21 mouse cellular contexts compared by ENCODE assay signal in the genomic region with DNA sequence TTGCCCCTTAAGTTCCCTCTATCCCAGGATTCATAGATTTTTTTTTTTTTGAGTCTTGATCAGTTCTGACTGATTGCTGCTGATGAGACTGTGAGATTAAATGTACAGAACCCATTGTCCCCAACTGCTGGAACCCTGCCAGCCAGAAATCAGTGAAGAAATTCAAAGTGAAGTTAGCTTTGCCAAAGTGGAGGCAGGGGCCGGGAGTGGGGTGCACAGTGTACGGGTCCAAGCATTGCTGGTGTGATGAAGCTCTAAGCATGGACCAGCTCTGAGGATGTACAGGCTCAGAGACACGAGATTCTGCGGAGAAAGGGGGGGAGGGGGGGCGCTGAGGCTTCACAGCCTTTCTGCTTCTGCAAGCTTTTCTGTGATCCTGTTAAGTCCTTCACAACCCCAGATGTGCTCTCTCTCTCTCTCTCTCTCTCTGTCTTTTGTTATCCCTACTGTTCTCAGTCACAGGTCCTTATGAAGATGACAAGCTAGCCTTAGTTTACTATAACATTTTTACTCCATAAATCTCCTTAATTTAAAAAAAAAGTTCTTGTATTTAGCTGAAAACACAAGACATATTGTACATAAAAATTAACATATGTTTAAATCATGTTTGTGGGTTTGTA. TPM values are rescaled to one million over a fixed set of nuclear protein-coding genes. Genes with fewer than 3 reads are reported as not detected.
DNase-seq lines count a peak whose midpoint lies in the region; ATAC-seq lines count a peak whose summit lies in the region.
"Had no signal": no experiment of that assay in that cellular context is flagged by ENCODE, and none has a peak within 500 bp of the region (broad histone marks: within the 10 kb centered on the region; RNA-seq: fewer than 3 reads in every experiment).

No protein-coding gene starts in this region.

- 32% methylated on average over 4 of the region's 5 CpGs for WGBS in hindbrain, embryonic 13.5 days
- 53% methylated on average over 5 of the region's 5 CpGs for WGBS in hindbrain, embryonic 10.5 days
- 16% methylated on average over 5 of the region's 5 CpGs for WGBS in midbrain, embryonic 12.5 days
- WGBS in midbrain, embryonic 10.5 days, result 43% methylated on average over 5 of the region's 5 CpGs

- ATAC-seq in hindbrain, embryonic 13.5 days (ENCODE audit: low FRiP score), result peak; percentile 66; the same call in 1 of the 2 replicates
- peak; percentile 70 for ATAC-seq in midbrain, embryonic 12.5 days (ENCODE audit: low FRiP score, low read depth)
- ATAC-seq: intestine, embryonic 15.5 days had no signal

- H3K36me3 ChIP-seq in hindbrain, embryonic 13.5 days, result no peaks in the 10 kb centered on the region
- H3K36me3 ChIP-seq in hindbrain, embryonic 10.5 days, result no peaks in the 10 kb centered on the region
- H3K36me3 ChIP-seq in midbrain, embryonic 12.5 days, result no peaks in the 10 kb centered on the region
- no peaks in the 10 kb centered on the region for H3K36me3 ChIP-seq in midbrain, embryonic 10.5 days
- H3K36me3 ChIP-seq: forebrain, embryonic 10.5 days; hindbrain, embryonic 15.5 days; intestine, embryonic 15.5 days; liver, embryonic 13.5 days had no signal

- H3K4me2 ChIP-seq in hindbrain, embryonic 13.5 days, result no peak overlapping the region
- H3K4me2 ChIP-seq in midbrain, embryonic 12.5 days (replicated peaks), result no peak overlapping the region
- H3K4me2 ChIP-seq: hindbrain, embryonic 15.5 days; intestine, embryonic 15.5 days; liver, embryonic 13.5 days had no signal

- no peak overlapping the region for H3K4me3 ChIP-seq in hindbrain, embryonic 13.5 days
- no peak overlapping the region for H3K4me3 ChIP-seq in hindbrain, embryonic 10.5 days
- H3K4me3 ChIP-seq in midbrain, embryonic 12.5 days, result no peak overlapping the region
- H3K4me3 ChIP-seq in midbrain, embryonic 10.5 days, result no peak overlapping the region
- H3K4me3 ChIP-seq: forebrain, embryonic 10.5 days; gastrocnemius, adult 2 months; hindbrain, embryonic 15.5 days; intestine, embryonic 15.5 days; left cerebral cortex, adult 2 months; liver, embryonic 13.5 days; megakaryocyte, embryonic 14.5 days had no signal

- no peaks in the 10 kb centered on the region for H3K27me3 ChIP-seq in hindbrain, embryonic 13.5 days
- no peaks in the 10 kb centered on the region for H3K27me3 ChIP-seq in hindbrain, embryonic 10.5 days (ENCODE audit: insufficient read depth, poor library complexity, severe bottlenecking)
- H3K27me3 ChIP-seq in midbrain, embryonic 12.5 days, result no peaks in the 10 kb centered on the region
- H3K27me3 ChIP-seq in midbrain, embryonic 10.5 days (ENCODE audit: low read depth, poor library complexity, severe bottlenecking), result no peaks in the 10 kb centered on the region
- H3K27me3 ChIP-seq: hindbrain, embryonic 15.5 days; intestine, embryonic 15.5 days; liver, embryonic 13.5 days had no signal

- DNase-seq in hindbrain, embryonic 10.5 days (ENCODE audit: low spot score), result no peak
- DNase-seq in midbrain, embryonic 10.5 days (ENCODE audit: low spot score), result no peak
- peak; percentile 12 for DNase-seq in right cerebral cortex, postnatal 4 days
- DNase-seq in right cerebral cortex, postnatal 25 days, result no peak
- no peak for DNase-seq in cerebellum, adult 11-12 months
- DNase-seq: adrenal gland, adult 2 months; cerebellum, adult 2 months; gastrocnemius, adult 2 months; kidney, adult 8-10 months; kidney, postnatal 10 days; liver, embryonic 13.5 days; lung, postnatal 10 days; right cerebral cortex, postnatal 14 days; thymus, postnatal 25 days had no signal

- H3K4me1 ChIP-seq in hindbrain, embryonic 13.5 days (replicated peaks), result no peaks in the 10 kb centered on the region; the same call in 1 of the 2 replicates
- H3K4me1 ChIP-seq in hindbrain, embryonic 10.5 days (replicated peaks), result 0 out of 2 replicates have a peak, but pooled peaks cover 3% of the 10 kb centered on the region
- 0 out of 2 replicates have a peak, but pooled peaks cover 4% of the 10 kb centered on the region for H3K4me1 ChIP-seq in midbrain, embryonic 12.5 days
- H3K4me1 ChIP-seq in midbrain, embryonic 10.5 days, result peaks cover 5% of the 10 kb centered on the region
- H3K4me1 ChIP-seq: hindbrain, embryonic 15.5 days; intestine, embryonic 15.5 days; liver, embryonic 13.5 days; megakaryocyte, embryonic 14.5 days had no signal

- no peak overlapping the region for H3K9ac ChIP-seq in hindbrain, embryonic 13.5 days
- no peak overlapping the region for H3K9ac ChIP-seq in midbrain, embryonic 12.5 days (replicated peaks)
- H3K9ac ChIP-seq: hindbrain, embryonic 15.5 days; intestine, embryonic 15.5 days; liver, embryonic 13.5 days had no signal

- no peak overlapping the region for H3K27ac ChIP-seq in hindbrain, embryonic 13.5 days
- no peak overlapping the region for H3K27ac ChIP-seq in hindbrain, embryonic 10.5 days
- no peak overlapping the region for H3K27ac ChIP-seq in midbrain, embryonic 12.5 days (replicated peaks)
- no peak overlapping the region for H3K27ac ChIP-seq in midbrain, embryonic 10.5 days (replicated peaks)
- H3K27ac ChIP-seq: forebrain, embryonic 10.5 days; gastrocnemius, adult 2 months; hindbrain, embryonic 15.5 days; intestine, embryonic 15.5 days; left cerebral cortex, adult 2 months; liver, embryonic 13.5 days had no signal

- no peaks in the 10 kb centered on the region for H3K9me3 ChIP-seq in hindbrain, embryonic 13.5 days
- H3K9me3 ChIP-seq in hindbrain, embryonic 10.5 days, result no peaks in the 10 kb centered on the region
- H3K9me3 ChIP-seq in midbrain, embryonic 12.5 days, result no peaks in the 10 kb centered on the region
- H3K9me3 ChIP-seq in midbrain, embryonic 10.5 days (replicated peaks), result no peaks in the 10 kb centered on the region
- H3K9me3 ChIP-seq: forebrain, embryonic 10.5 days; hindbrain, embryonic 15.5 days; intestine, embryonic 15.5 days; liver, embryonic 13.5 days; megakaryocyte, embryonic 14.5 days had no signal

RNA-seq across cellular contexts. Expression of gene Stam2, which starts 30.8 kb away (rescaled TPM):
- 40.9 and 42.0 TPM in 2 replicates for polyA plus RNA-seq in hindbrain, embryonic 13.5 days (2015; fragmentation: Nextera tagmentation; extraction: Ambion mirVana)
- 36.1 and 37.6 TPM in 2 replicates for polyA plus RNA-seq in hindbrain, embryonic 10.5 days (2016; fragmentation: Nextera tagmentation; extraction: Ambion mirVana)
- 41.1 and 44.7 TPM in 2 replicates for polyA plus RNA-seq in midbrain, embryonic 12.5 days (2016; fragmentation: Nextera tagmentation; extraction: Ambion mirVana)
- polyA plus RNA-seq in midbrain, embryonic 10.5 days (2016; fragmentation: Nextera tagmentation; extraction: Ambion mirVana), result 37.7 and 39.2 TPM in 2 replicates
